In genomic region chr3:149174689-149175390, GRCm38 (mm10) we compare ENCODE assay signal across 12 mouse cellular contexts.
DNase-seq lines count a peak whose midpoint lies in the region; TF ChIP-seq lines count a peak whose summit lies in the region.
"Had no signal": no experiment of that assay in that cellular context is flagged by ENCODE, and none has a peak within 500 bp of the region (broad histone marks: within the 10 kb centered on the region; RNA-seq: fewer than 3 reads in every experiment).

No protein-coding gene starts in this region.

- H3K4me1 ChIP-seq in kidney, adult 2 months (ENCODE audit: control insufficient read depth, insufficient read depth, low read length), result no peaks in the 10 kb centered on the region

- TF ChIP-seq POLR2A in kidney, adult 2 months (IDR thresholded peaks at IDR 0.05; ENCODE audit: low read depth, low read length), result no peak

- no peaks in the 10 kb centered on the region for H3K36me3 ChIP-seq in kidney, adult 2 months (ENCODE audit: control insufficient read depth, insufficient read depth, low read length)
- H3K36me3 ChIP-seq: embryonic facial prominence, embryonic 12.5 days; limb, embryonic 10.5 days had no signal

- no peaks in the 10 kb centered on the region for H3K27me3 ChIP-seq in kidney, adult 2 months (replicated peaks; ENCODE audit: control insufficient read depth, insufficient read depth, low read length)
- H3K27me3 ChIP-seq: embryonic facial prominence, embryonic 12.5 days had no signal

- no peak overlapping the region for H3K27ac ChIP-seq in kidney, adult 2 months (ENCODE audit: insufficient read depth, low read depth, low read length)
- H3K27ac ChIP-seq: embryonic facial prominence, embryonic 12.5 days; limb, embryonic 10.5 days had no signal

- WGBS in kidney, adult 2 months, result 80% methylated on average over 11 of the region's 11 CpGs

- no peak overlapping the region for H3K4me3 ChIP-seq in kidney, adult 2 months (ENCODE audit: insufficient read depth, low read depth, low read length)
- H3K4me3 ChIP-seq: embryonic facial prominence, embryonic 12.5 days; limb, embryonic 10.5 days; myocyte had no signal

- peak; percentile 13 for DNase-seq in layer of hippocampus, adult 9-11 months
- no peak for DNase-seq in layer of hippocampus, adult 11-12 months (ENCODE audit: low spot score)
- DNase-seq in brain, adult 2 months (ENCODE audit: low read depth, low spot score), result peak; percentile 59
- DNase-seq in embryo, embryonic 10.5 days (ENCODE audit: low spot score), result peak; percentile 50
- DNase-seq in right cerebral cortex, adult 18-20 months, result peak; percentile 41
- DNase-seq in layer of hippocampus, adult 9-10 months (ENCODE audit: low spot score), result no peak
- DNase-seq in kidney, adult 2 months, result no peak
- DNase-seq: kidney, postnatal 36 days; lung, postnatal 14 days had no signal

- TF ChIP-seq CTCF in kidney, adult 2 months (conservative IDR thresholded peaks at IDR 0.05; ENCODE audit: insufficient read depth, insufficient read length, low read depth, low read length), result no peak

Comparison
In these comparisons a context has a peak if more than half of its experiments do, and no peak if none do; other contexts are left out.
1. DNase-seq: peak in layer of hippocampus, adult 9-11 months (single experiment), brain, adult 2 months (single experiment), embryo, embryonic 10.5 days (single experiment) and right cerebral cortex, adult 18-20 months (single experiment); none in layer of hippocampus, adult 11-12 months (single experiment), layer of hippocampus, adult 9-10 months (single experiment) and kidney, adult 2 months (single experiment).